Mouse (Mus musculus): ENCODE measurements around the gene AU022252.

Gene AU022252

GRCm38 (mm10) chr4:119244468-119245240, 12.1 kb upstream of the AU022252 start:
- no peak for DNase-seq (ENCODE audit: low read depth, low spot score)

- no peak for DNase-seq (ENCODE audit: low read depth, low spot score)
Measured at GRCm38 (mm10) chr4:119242571-119242970, 10.1 kb upstream of the AU022252 start.

GRCm38 (mm10) chr4:119241664-119242063, 9.2 kb upstream of the AU022252 start:
- no peak for DNase-seq (ENCODE audit: low read depth, low spot score)

GRCm38 (mm10) chr4:119239181-119239682, 6.7 kb upstream of the AU022252 start:
- peak; percentile 88 for DNase-seq (ENCODE audit: low read depth, low spot score)

- DNase-seq (ENCODE audit: low read depth, low spot score) = no peak
Measured at GRCm38 (mm10) chr4:119238661-119239060, 6.1 kb upstream of the AU022252 start.

GRCm38 (mm10) chr4:119234348-119234747, 1.8 kb upstream of the AU022252 start:
- DNase-seq (ENCODE audit: low read depth, low spot score) = peak; percentile 26

GRCm38 (mm10) chr4:119233256-119233901, 867 bp upstream of the AU022252 start:
- peak; percentile 86 for DNase-seq (ENCODE audit: low read depth, low spot score)

GRCm38 (mm10) chr4:119226751-119227150, 5.8 kb downstream of the AU022252 start:
- DNase-seq (ENCODE audit: low read depth, low spot score) = no peak

GRCm38 (mm10) chr4:119225719-119226118, 6.8 kb downstream of the AU022252 start:
- no peak for DNase-seq (ENCODE audit: low read depth, low spot score)

GRCm38 (mm10) chr4:119224534-119224933, 8.0 kb downstream of the AU022252 start:
- DNase-seq (ENCODE audit: low read depth, low spot score) = no peak

GRCm38 (mm10) chr4:119223696-119224095, 8.8 kb downstream of the AU022252 start:
- DNase-seq (ENCODE audit: low read depth, low spot score) = peak; percentile 76

- DNase-seq (ENCODE audit: low read depth, low spot score) = no peak
Measured at GRCm38 (mm10) chr4:119218169-119218568, 14.3 kb downstream of the AU022252 start, which contains the start of gene Tmem269. Gene Tmem269 (minus strand): TSS chr4:119218217.

- DNase-seq (ENCODE audit: low read depth, low spot score) = peak; percentile 27
Measured at GRCm38 (mm10) chr4:119216667-119217066, 15.8 kb downstream of the AU022252 start.

- DNase-seq (ENCODE audit: low read depth, low spot score) = peak; percentile 67
Measured at GRCm38 (mm10) chr4:119204672-119205071, 27.8 kb downstream of the AU022252 start.

- no peak for DNase-seq (ENCODE audit: low read depth, low spot score)
Measured at GRCm38 (mm10) chr4:119198105-119198504, 34.4 kb downstream of the AU022252 start.

GRCm38 (mm10) chr4:119195582-119196320, 36.8 kb downstream of the AU022252 start:
- peak; percentile 20 for DNase-seq (ENCODE audit: low read depth, low spot score)

GRCm38 (mm10) chr4:119194909-119195581, 37.5 kb downstream of the AU022252 start, which contains the start of gene Svbp:
Gene Svbp (plus strand): TSS chr4:119195306.
- DNase-seq (ENCODE audit: low read depth, low spot score) = peak; percentile 79

- DNase-seq (ENCODE audit: low read depth, low spot score) = no peak
Measured at GRCm38 (mm10) chr4:119192757-119193156, 39.8 kb downstream of the AU022252 start.

GRCm38 (mm10) chr4:119191273-119191672, 41.2 kb downstream of the AU022252 start:
- DNase-seq (ENCODE audit: low read depth, low spot score) = no peak

GRCm38 (mm10) chr4:119190618-119191017, 41.9 kb downstream of the AU022252 start:
- DNase-seq (ENCODE audit: low read depth, low spot score) = no peak

GRCm38 (mm10) chr4:119189864-119190263, 42.6 kb downstream of the AU022252 start, which contains the start of gene Ermap:
Gene Ermap (minus strand): TSS chr4:119190011.
- DNase-seq (ENCODE audit: low read depth, low spot score) = no peak
